Mouse (Mus musculus) ES-E14 (cell line): ENCODE results near the gene Il10. TPM values are rescaled to one million over a fixed set of nuclear protein-coding genes. Genes with fewer than 3 reads are reported as not detected.

Experiments used
- DNase-seq: peaks from one replicate; pipeline ENCODE4 v3.0.0-alpha.2; 2013; ENCODE audit warnings: low read depth, low spot score
- H3K27ac ChIP-seq: 2 replicates; pipeline ENCODE4 v1.5.1; 2012; ENCODE audit warnings: low read depth, mild to moderate bottlenecking, low read length, moderate library complexity, mixed read lengths; ENCODE audit not compliant: poor library complexity, insufficient read depth, severe bottlenecking
- H3K36me3 ChIP-seq: 2 replicates; pipeline ENCODE4 v1.6.1; 2012; ENCODE audit warnings: mild to moderate bottlenecking, low read length, moderate library complexity, mixed read lengths; ENCODE audit not compliant: control insufficient read depth, poor library complexity, insufficient read depth, severe bottlenecking
- H3K4me1 ChIP-seq, 2 experiments: fragments of 150-350 bp in 1 of 2; sonication (generic) in 1 of 2; 2 replicates each; pipeline ENCODE4 v1.6.1; 2012; ENCODE audit warnings: low read length in 2 of 2, mild to moderate bottlenecking in 1 of 2, mixed read lengths in 1 of 2; ENCODE audit not compliant: control insufficient read depth in 2 of 2, insufficient read depth in 2 of 2, poor library complexity in 1 of 2
- H3K4me3 ChIP-seq, 2 experiments: fragments of 150-350 bp in 1 of 2; sonication (generic) in 1 of 2; 2 replicates each; pipeline ENCODE4 v1.5.1; 2012; ENCODE audit warnings: low read length in 2 of 2, low read depth in 1 of 2, mild to moderate bottlenecking in 1 of 2, mixed read lengths in 1 of 2; ENCODE audit not compliant: insufficient read depth in 1 of 2, poor library complexity in 1 of 2, severe bottlenecking in 1 of 2
- H3K9ac ChIP-seq: 2 replicates; pipeline ENCODE4 v1.6.1; 2012; ENCODE audit warnings: low read depth, mild to moderate bottlenecking, low read length, mixed read lengths; ENCODE audit not compliant: poor library complexity, insufficient read depth, severe bottlenecking
- H3K9me3 ChIP-seq: fragments of 150-350 bp; sonication (generic); 2 replicates; pipeline ENCODE4 v1.6.1; 2012; ENCODE audit warnings: low read depth, mild to moderate bottlenecking, low read length; ENCODE audit not compliant: control insufficient read depth, insufficient read depth
- CHD2 ChIP-seq: IDR thresholded peaks from 2 replicates; pipeline ENCODE4 v1.6.1; 2014; ENCODE audit warnings: mild to moderate bottlenecking, low read depth, low read length, inconsistent platforms
- HCFC1 ChIP-seq: IDR thresholded peaks from 2 replicates; pipeline ENCODE4 v1.6.1; 2012; ENCODE audit warnings: low read length, inconsistent platforms, borderline replicate concordance; ENCODE audit not compliant: insufficient read depth
- MAFK ChIP-seq: IDR thresholded peaks from 2 replicates; pipeline ENCODE4 v1.6.1; 2014; ENCODE audit warnings: mild to moderate bottlenecking, low read depth, low read length, inconsistent platforms; ENCODE audit not compliant: insufficient read depth
- ZC3H11A ChIP-seq: IDR thresholded peaks from 2 replicates; pipeline ENCODE4 v1.6.1; 2012; ENCODE audit warnings: low read depth, mild to moderate bottlenecking, inconsistent platforms, low read length, borderline replicate concordance
- ZNF384 ChIP-seq: IDR thresholded peaks from 2 replicates; pipeline ENCODE4 v1.6.1; 2012; ENCODE audit warnings: low read depth, low read length, inconsistent platforms
- in situ Hi-C, 2 experiments: fragments of 600-800 bp; cut with MboI; formaldehyde crosslinking; loops; one replicate each; pipeline ENCODE4 v1.15.1; 2025; ENCODE audit warnings: low sequenced_read_pairs in 2 of 2, inconsistent platforms in 1 of 2; ENCODE audit not compliant: unreplicated experiment in 2 of 2
- total RNA-seq: library from RNA; depleted of rRNA; stranded (reverse); fragments of 300-350 nt; gene quantifications from 2 replicates; pipeline ENCODE4 v1.2.3, GENCODE M21; 2012

Il10 gene
- total RNA-seq, 1 experiment = 1.8 TPM

DNA sequence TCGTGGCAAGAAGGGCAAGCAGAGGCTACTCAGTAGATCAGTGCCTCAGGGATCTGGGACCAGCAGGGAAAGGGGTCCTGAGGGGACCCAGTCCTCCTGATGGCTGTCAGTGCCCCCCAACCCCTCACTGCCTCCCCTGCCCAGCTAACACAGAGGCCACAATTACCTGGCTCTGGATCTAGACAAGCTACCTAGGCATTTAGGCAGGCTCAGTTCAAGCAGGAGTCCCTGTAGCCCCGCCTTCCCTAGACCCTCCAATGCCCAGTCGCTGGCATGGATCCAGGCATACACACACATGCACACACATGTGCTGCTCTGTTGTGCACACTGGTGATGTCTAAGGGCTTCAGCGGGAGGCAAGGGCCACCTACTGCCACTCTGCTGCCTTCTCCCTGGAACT lies 34.6 kb downstream of the Il10 start:
- TF ChIP-seq ZC3H11A (no peak), MAFK (no peak), CHD2 (no peak), ZNF384 (no peak), HCFC1 (no peak)
- Histone ChIP-seq H3K4me1 (no peaks in the 10 kb centered on the region), H3K9ac (no peak overlapping the region), H3K4me3 (no peak overlapping the region), H3K27ac (no peak overlapping the region), H3K9me3 (no peaks in the 10 kb centered on the region), H3K36me3 (peaks cover 3% of the 10 kb centered on the region; the same call in 1 of the 2 replicates)
- in situ Hi-C loops = loop anchor here (10.0 to 25.0 kb wide), 2 partner anchors 167 to 179 kb away; partner anchors contain the start of gene Il24 (in 1 of the 2)
- DNase-seq = no peak

DNA sequence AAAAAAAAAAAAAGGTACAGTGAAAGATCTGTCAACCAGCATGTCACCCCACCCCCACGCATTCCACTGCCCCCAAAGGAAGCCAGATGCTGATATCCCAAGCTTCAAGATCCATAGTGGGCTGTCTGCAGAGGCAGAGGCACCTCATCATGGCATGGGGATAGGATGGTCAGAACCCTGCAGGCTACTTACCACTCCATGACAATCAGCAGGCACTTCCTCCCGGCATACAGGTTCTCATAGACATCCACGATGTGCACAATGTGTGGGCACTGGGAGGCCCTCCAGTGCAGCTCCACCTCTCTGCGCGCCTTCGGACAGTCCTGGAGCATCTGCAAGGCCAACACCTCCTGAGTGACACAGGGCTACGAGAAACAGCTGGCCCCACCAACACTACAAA lies 38.8 kb downstream of the Il10 start:
- H3K9ac ChIP-seq = no peak overlapping the region
- no peak overlapping the region for H3K4me3 ChIP-seq
- TF ChIP-seq HCFC1 = no peak
- TF ChIP-seq ZNF384 = 0 out of 2 replicates have a peak, but pooled peaks have one; percentile 27
- H3K27ac ChIP-seq = no peak overlapping the region
- in situ Hi-C loops = loop anchor here (10.0 to 25.0 kb wide), 2 partner anchors 171 to 184 kb away; partner anchors contain the start of gene Il24 (in 1 of the 2)
- H3K9me3 ChIP-seq = no peaks in the 10 kb centered on the region
- no peak for DNase-seq
- H3K36me3 ChIP-seq = peaks cover 3% of the 10 kb centered on the region; the same call in 1 of the 2 replicates
- no peaks in the 10 kb centered on the region for H3K4me1 ChIP-seq

GRCm38 (mm10) chr1:131059411-131059810 lies 39.8 kb downstream of the Il10 start:
- Histone ChIP-seq H3K9me3 (no peaks in the 10 kb centered on the region), H3K4me3 (no peak overlapping the region), H3K27ac (no peak overlapping the region), H3K36me3 (peaks cover under 1% of the 10 kb centered on the region; the same call in 1 of the 2 replicates), H3K4me1 (no peaks in the 10 kb centered on the region), H3K9ac (no peak overlapping the region)
- no peak for DNase-seq
- no peak for TF ChIP-seq ZNF384
- TF ChIP-seq ZC3H11A = no peak
- TF ChIP-seq HCFC1 = no peak
- TF ChIP-seq MAFK = no peak
- no peak for TF ChIP-seq CHD2
- in situ Hi-C loops = loop anchor here (10.0 to 25.0 kb wide), 2 partner anchors 172 to 185 kb away; partner anchors contain the start of gene Il24 (in 1 of the 2)

GRCm38 (mm10) chr1:131059841-131060240 lies 40.2 kb downstream of the Il10 start:
- Histone ChIP-seq H3K4me3 (no peak overlapping the region), H3K4me1 (no peaks in the 10 kb centered on the region), H3K36me3 (no peaks in the 10 kb centered on the region), H3K9me3 (no peaks in the 10 kb centered on the region), H3K9ac (no peak overlapping the region), H3K27ac (no peak overlapping the region)
- in situ Hi-C loops = loop anchor here (10.0 to 25.0 kb wide), 2 partner anchors 173 to 185 kb away; partner anchors contain the start of gene Il24 (in 1 of the 2)
- DNase-seq = no peak
- no peak for TF ChIP-seq CHD2
